Mouse (Mus musculus) kidney, embryonic 16.5 days (tissue): ENCODE measurements around the gene Gpr1. TPM values are rescaled to one million over a fixed set of nuclear protein-coding genes. Genes with fewer than 3 reads are reported as not detected.
A peak's percentile ranks its signal among the peaks of the same experiment; 100 is the strongest.

Experiments used
- ATAC-seq: fragments of 200-750 bp; cut with Nextera tagmentation; 2 replicates; pipeline ENCODE4 v1.8.0; 2017; ENCODE audit warnings: moderate TSS enrichment; ENCODE audit not compliant: low FRiP score, low TSS enrichment
- H3K27ac ChIP-seq: fragments of 300-500 bp; sonication (generic); 2 replicates; pipeline ENCODE4 v1.5.1; 2014; ENCODE audit warnings: low read length
- H3K27me3 ChIP-seq: fragments of 300-500 bp; sonication (generic); 2 replicates; pipeline ENCODE4 v1.6.1; 2014; ENCODE audit warnings: low read length, control low read depth, mixed read lengths; ENCODE audit not compliant: insufficient read depth
- H3K36me3 ChIP-seq: fragments of 300-500 bp; sonication (generic); 2 replicates; pipeline ENCODE4 v1.6.1; 2014; ENCODE audit warnings: low read length, control low read depth, mixed read lengths; ENCODE audit not compliant: insufficient read depth
- H3K4me1 ChIP-seq: fragments of 300-500 bp; sonication (generic); 2 replicates; pipeline ENCODE4 v1.6.1; 2014; ENCODE audit warnings: low read length, control low read depth, mixed read lengths; ENCODE audit not compliant: insufficient read depth
- H3K4me2 ChIP-seq: fragments of 300-500 bp; sonication (generic); replicated peaks from 2 replicates; pipeline ENCODE4 v1.6.1; 2014; ENCODE audit warnings: low read depth, low read length
- H3K4me3 ChIP-seq: fragments of 300-500 bp; sonication (generic); 2 replicates; pipeline ENCODE4 v1.5.1; 2014; ENCODE audit warnings: mild to moderate bottlenecking, low read length
- H3K9ac ChIP-seq: fragments of 300-500 bp; sonication (generic); replicated peaks from 2 replicates; pipeline ENCODE4 v1.6.1; 2014; ENCODE audit warnings: low read length
- H3K9me3 ChIP-seq: fragments of 300-500 bp; sonication (generic); 2 replicates; pipeline ENCODE4 v1.6.1; 2016; ENCODE audit warnings: low read length, control low read depth
- WGBS: fragments of 180-500 bp; shearing (Covaris S2); extraction: QIAGEN DNeasy Blood & Tissue Kit; methylation state at CpG from one replicate; pipeline ENCODE4 v1.1.7; 2014; 5-methylcytosine and 5-hydroxymethylcytosine counted together
- polyA plus RNA-seq: library from polyadenylated mRNA; unstranded; fragments of >200 nt; fragmentation: Nextera tagmentation; extraction: Ambion mirVana; gene quantifications from 2 replicates; pipeline ENCODE4 v1.2.1, GENCODE M21; 2015

Gene Gpr1
- polyA plus RNA-seq, 1 experiment from 2014 or later: 0.07 TPM

- Histone ChIP-seq H3K9ac (no peak overlapping the region), H3K4me3 (no peak overlapping the region), H3K4me1 (peaks cover 6% of the 10 kb centered on the region; the same call in 1 of the 2 replicates), H3K4me2 (no peak overlapping the region), H3K9me3 (no peaks in the 10 kb centered on the region), H3K27me3 (peaks cover 95% of the 10 kb centered on the region), H3K27ac (no peak overlapping the region), H3K36me3 (no peaks in the 10 kb centered on the region)
- peak; percentile 51; the same call in 1 of the 2 replicates for ATAC-seq
- 38% methylated on average over 24 of the region's 24 CpGs for WGBS
These were observed 38.2 kb upstream of the Gpr1 start for GRCm38 (mm10) chr1:63252351-63253209.

GRCm38 (mm10) chr1:63249261-63249660 is 34.9 kb upstream of the Gpr1 start:
- Histone ChIP-seq H3K4me1 (peaks cover 6% of the 10 kb centered on the region; the same call in 1 of the 2 replicates), H3K9ac (no peak overlapping the region), H3K4me2 (no peak overlapping the region), H3K27ac (no peak overlapping the region), H3K9me3 (no peaks in the 10 kb centered on the region), H3K36me3 (no peaks in the 10 kb centered on the region), H3K4me3 (no peak overlapping the region), H3K27me3 (peaks cover 90% of the 10 kb centered on the region)
- ATAC-seq: no peak
- WGBS: 55% methylated on average over 4 of the region's 4 CpGs

GRCm38 (mm10) chr1:63248360-63248851 is 34.1 kb upstream of the Gpr1 start:
- peaks cover 86% of the 10 kb centered on the region for H3K27me3 ChIP-seq
- peak overlapping the region; percentile 57 for H3K4me2 ChIP-seq
- 2% methylated on average over 44 of the region's 44 CpGs for WGBS
- no peaks in the 10 kb centered on the region for H3K9me3 ChIP-seq
- H3K36me3 ChIP-seq: no peaks in the 10 kb centered on the region
- no peak for ATAC-seq
- H3K9ac ChIP-seq: peak overlapping the region; percentile 40; the same call in 1 of the 2 replicates
- H3K4me3 ChIP-seq: peak overlapping the region; percentile 36
- peaks cover 6% of the 10 kb centered on the region; the same call in 1 of the 2 replicates for H3K4me1 ChIP-seq
- no peak overlapping the region for H3K27ac ChIP-seq

GRCm38 (mm10) chr1:63247831-63248359 is 33.6 kb upstream of the Gpr1 start:
- no peaks in the 10 kb centered on the region for H3K36me3 ChIP-seq
- H3K4me1 ChIP-seq: peaks cover 6% of the 10 kb centered on the region; the same call in 1 of the 2 replicates
- WGBS: under 1% methylated on average over 18 of the region's 18 CpGs
- no peak for ATAC-seq
- H3K9me3 ChIP-seq: no peaks in the 10 kb centered on the region
- peaks cover 81% of the 10 kb centered on the region for H3K27me3 ChIP-seq
- H3K9ac ChIP-seq: peak overlapping the region; percentile 40; the same call in 1 of the 2 replicates
- peak overlapping the region; percentile 36 for H3K4me3 ChIP-seq
- peak overlapping the region; percentile 57 for H3K4me2 ChIP-seq
- no peak overlapping the region for H3K27ac ChIP-seq

GRCm38 (mm10) chr1:63246862-63247521 is 32.6 kb upstream of the Gpr1 start:
- 3% methylated on average over 16 of the region's 16 CpGs for WGBS
- H3K4me2 ChIP-seq: peak overlapping the region; percentile 47
- peaks cover 73% of the 10 kb centered on the region for H3K27me3 ChIP-seq
- no peak overlapping the region for H3K9ac ChIP-seq
- H3K4me1 ChIP-seq: peaks cover 6% of the 10 kb centered on the region; the same call in 1 of the 2 replicates
- peak overlapping the region; percentile 19 for H3K4me3 ChIP-seq
- no peaks in the 10 kb centered on the region for H3K9me3 ChIP-seq
- no peaks in the 10 kb centered on the region for H3K36me3 ChIP-seq
- H3K27ac ChIP-seq: no peak overlapping the region
- ATAC-seq: no peak

GRCm38 (mm10) chr1:63243854-63244253 is 29.5 kb upstream of the Gpr1 start:
- H3K27me3 ChIP-seq: peaks cover 43% of the 10 kb centered on the region
- WGBS: 58% methylated on average over 4 of the region's 4 CpGs
- H3K9me3 ChIP-seq: no peaks in the 10 kb centered on the region
- no peak for ATAC-seq
- H3K27ac ChIP-seq: no peak overlapping the region
- H3K4me3 ChIP-seq: no peak overlapping the region
- H3K36me3 ChIP-seq: no peaks in the 10 kb centered on the region
- H3K4me1 ChIP-seq: peaks cover 6% of the 10 kb centered on the region; the same call in 1 of the 2 replicates
- no peak overlapping the region for H3K4me2 ChIP-seq
- no peak overlapping the region for H3K9ac ChIP-seq

- H3K27ac ChIP-seq: no peak overlapping the region
- no peaks in the 10 kb centered on the region for H3K4me1 ChIP-seq
- H3K4me3 ChIP-seq: no peak overlapping the region
- 91% methylated on average over 8 of the region's 8 CpGs for WGBS
- H3K4me2 ChIP-seq: no peak overlapping the region
- H3K36me3 ChIP-seq: no peaks in the 10 kb centered on the region
- peaks cover 6% of the 10 kb centered on the region; the same call in 1 of the 2 replicates for H3K27me3 ChIP-seq
- no peak overlapping the region for H3K9ac ChIP-seq
- no peak for ATAC-seq
- no peaks in the 10 kb centered on the region for H3K9me3 ChIP-seq
These were observed 25.4 kb upstream of the Gpr1 start for GRCm38 (mm10) chr1:63239751-63240150.

- Histone ChIP-seq H3K9ac (no peak overlapping the region), H3K9me3 (no peaks in the 10 kb centered on the region), H3K4me3 (no peak overlapping the region), H3K4me2 (no peak overlapping the region), H3K27me3 (peaks cover 3% of the 10 kb centered on the region; the same call in 1 of the 2 replicates), H3K4me1 (no peaks in the 10 kb centered on the region), H3K27ac (no peak overlapping the region), H3K36me3 (no peaks in the 10 kb centered on the region)
- WGBS: 65% methylated on average over 4 of the region's 4 CpGs
- ATAC-seq: no peak
These were observed 25.0 kb upstream of the Gpr1 start for GRCm38 (mm10) chr1:63239305-63239704.

- WGBS: 28% methylated on average over 5 of the region's 5 CpGs
- H3K27ac ChIP-seq: no peak overlapping the region
- ATAC-seq: no peak
These were observed 23.0 kb upstream of the Gpr1 start for GRCm38 (mm10) chr1:63237371-63237770.

More at GRCm38 (mm10) chr1:63237371-63237770, 23.0 kb upstream of the Gpr1 start:
- no peaks in the 10 kb centered on the region for H3K4me1 ChIP-seq
- no peak overlapping the region for H3K4me2 ChIP-seq
- H3K4me3 ChIP-seq: no peak overlapping the region
- no peak overlapping the region for H3K9ac ChIP-seq
- no peaks in the 10 kb centered on the region for H3K9me3 ChIP-seq
- no peaks in the 10 kb centered on the region for H3K36me3 ChIP-seq
- H3K27me3 ChIP-seq: no peaks in the 10 kb centered on the region
